Mouse (Mus musculus) testis, adult 2 months (tissue): Measurements from ENCODE around the gene Cuedc2. TPM values are rescaled to one million over a fixed set of nuclear protein-coding genes. Genes with fewer than 3 reads are reported as not detected.
A peak's percentile ranks its signal among the peaks of the same experiment; 100 is the strongest.

Experiments
- H3K27ac ChIP-seq: fragments of 200-500 bp; 2 replicates; pipeline ENCODE4 v1.5.1; 2012; ENCODE audit warnings: low read depth, low read length; ENCODE audit not compliant: control insufficient read depth, insufficient read depth
- H3K27me3 ChIP-seq: fragments of 200-500 bp; 2 replicates; pipeline ENCODE4 v1.6.1; 2012; ENCODE audit warnings: mild to moderate bottlenecking, low read length, moderate library complexity; ENCODE audit not compliant: control insufficient read depth, insufficient read depth
- H3K36me3 ChIP-seq: fragments of 200-500 bp; 2 replicates; pipeline ENCODE4 v1.6.1; 2012; ENCODE audit warnings: mild to moderate bottlenecking, low read length; ENCODE audit not compliant: control insufficient read depth, insufficient read depth
- H3K4me1 ChIP-seq: fragments of 200-500 bp; 2 replicates; pipeline ENCODE4 v1.6.1; 2012; ENCODE audit warnings: low read length; ENCODE audit not compliant: control insufficient read depth, insufficient read depth
- H3K4me3 ChIP-seq: fragments of 200-500 bp; 2 replicates; pipeline ENCODE4 v1.5.1; 2012; ENCODE audit warnings: low read depth, mild to moderate bottlenecking, low read length, moderate library complexity, mixed read lengths; ENCODE audit not compliant: control insufficient read depth
- CTCF ChIP-seq: fragments of 200-500 bp; IDR thresholded peaks from 2 replicates; pipeline ENCODE4 v1.5.1; 2012; ENCODE audit warnings: low read depth, mild to moderate bottlenecking, inconsistent platforms, low read length, moderate library complexity; ENCODE audit not compliant: control insufficient read depth, insufficient read depth, insufficient replicate concordance
- POLR2A ChIP-seq: fragments of 200-500 bp; IDR thresholded peaks from 2 replicates; pipeline ENCODE4 v1.6.1; 2012; ENCODE audit warnings: low read depth, mild to moderate bottlenecking, inconsistent platforms, low read length, moderate library complexity; ENCODE audit not compliant: control insufficient read depth
- polyA plus RNA-seq: library from polyadenylated mRNA; depleted of rRNA; stranded (reverse); fragments of >200 nt; gene quantifications from 2 replicates; pipeline ENCODE4 v1.2.3, GENCODE M21; 2012

The Cuedc2 gene
- polyA plus RNA-seq, 1 experiment = 24.5 TPM

DNA sequence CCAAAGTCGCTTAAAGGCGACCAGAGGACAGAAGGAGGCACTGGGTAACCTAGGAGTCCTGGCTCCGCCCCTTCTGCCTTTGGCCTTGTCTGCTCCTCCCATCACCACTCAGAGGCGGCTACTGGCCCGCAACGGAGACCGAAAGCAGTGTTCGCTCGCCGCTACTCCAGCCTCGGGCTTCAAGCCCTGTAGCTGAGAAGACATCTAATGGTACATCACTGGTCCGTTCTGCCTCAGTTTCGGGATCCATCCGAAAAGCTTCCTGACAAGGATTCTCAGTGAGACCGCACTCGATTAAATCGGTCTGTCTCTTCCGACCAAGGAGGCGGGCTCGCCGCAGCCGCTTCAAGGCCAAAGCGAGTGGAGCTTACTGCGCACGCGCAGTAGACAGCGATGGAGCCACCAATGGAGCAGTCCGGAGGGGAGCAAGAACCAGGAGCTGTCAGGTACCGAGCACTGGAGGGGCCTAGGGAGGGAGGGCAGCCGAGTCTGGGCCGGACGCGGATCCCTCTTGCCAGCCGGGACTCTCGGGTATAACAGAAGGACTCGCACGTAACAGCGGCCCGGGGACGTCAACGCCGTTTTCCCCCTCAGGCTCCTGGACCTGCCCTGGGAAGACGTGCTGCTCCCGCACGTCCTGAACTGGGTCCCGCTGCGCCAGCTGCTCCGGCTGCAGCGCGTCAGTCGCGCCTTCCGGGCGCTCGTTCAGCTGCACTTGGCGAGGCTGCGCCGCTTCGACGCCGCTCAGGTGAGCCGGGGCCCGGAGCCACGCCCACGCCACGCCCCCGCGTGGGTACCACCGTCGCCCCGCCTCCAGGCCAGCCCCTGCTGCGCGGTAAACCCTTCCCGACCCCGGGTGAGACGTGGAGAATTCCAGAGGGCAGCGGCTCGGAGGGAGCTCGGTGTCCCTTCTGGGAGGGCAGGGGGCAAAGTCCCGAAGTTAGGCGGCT is 10.1 kb downstream of the Cuedc2 start, which contains the start of gene Fbxl15:
Fbxl15 (plus strand) TSS at position 104 of the 950 bp plus-strand sequence.
- Histone ChIP-seq H3K4me3 (peak within 1 kb of the TSS; percentile 91), H3K27ac (peak within 1 kb of the TSS; percentile 85), H3K27me3 (no peaks in the 10 kb centered on the region), H3K4me1 (peaks cover 18% of the 10 kb centered on the region), H3K36me3 (no peaks in the 10 kb centered on the region)
- TF ChIP-seq POLR2A (peak; percentile 91), CTCF (no peak)

- Histone ChIP-seq H3K27ac (no peak overlapping the region; the same call in 1 of the 2 replicates), H3K4me1 (peaks cover 18% of the 10 kb centered on the region), H3K36me3 (no peaks in the 10 kb centered on the region), H3K27me3 (no peaks in the 10 kb centered on the region), H3K4me3 (peak overlapping the region; percentile 91)
- TF ChIP-seq POLR2A = no peak
- no peak for TF ChIP-seq CTCF
Measured at GRCm38 (mm10) chr19:46327531-46328064, 10.9 kb downstream of the Cuedc2 start.

- Histone ChIP-seq H3K27ac (peak within 1 kb of the TSS; percentile 85), H3K27me3 (no peaks in the 10 kb centered on the region), H3K4me3 (peak within 1 kb of the TSS; percentile 91), H3K4me1 (peaks cover 18% of the 10 kb centered on the region), H3K36me3 (no peaks in the 10 kb centered on the region)
- TF ChIP-seq POLR2A (no peak), CTCF (no peak)
Measured at GRCm38 (mm10) chr19:46326756-46327305, 11.7 kb downstream of the Cuedc2 start, which contains the start of gene Psd. Gene Psd (minus strand): TSS chr19:46327156.

GRCm38 (mm10) chr19:46326019-46326755 is 12.3 kb downstream of the Cuedc2 start:
- Histone ChIP-seq H3K36me3 (no peaks in the 10 kb centered on the region), H3K4me1 (peaks cover 18% of the 10 kb centered on the region), H3K4me3 (peak overlapping the region; percentile 91), H3K27ac (no peak overlapping the region; the same call in 1 of the 2 replicates), H3K27me3 (no peaks in the 10 kb centered on the region)
- TF ChIP-seq POLR2A (no peak), CTCF (no peak)

DNA sequence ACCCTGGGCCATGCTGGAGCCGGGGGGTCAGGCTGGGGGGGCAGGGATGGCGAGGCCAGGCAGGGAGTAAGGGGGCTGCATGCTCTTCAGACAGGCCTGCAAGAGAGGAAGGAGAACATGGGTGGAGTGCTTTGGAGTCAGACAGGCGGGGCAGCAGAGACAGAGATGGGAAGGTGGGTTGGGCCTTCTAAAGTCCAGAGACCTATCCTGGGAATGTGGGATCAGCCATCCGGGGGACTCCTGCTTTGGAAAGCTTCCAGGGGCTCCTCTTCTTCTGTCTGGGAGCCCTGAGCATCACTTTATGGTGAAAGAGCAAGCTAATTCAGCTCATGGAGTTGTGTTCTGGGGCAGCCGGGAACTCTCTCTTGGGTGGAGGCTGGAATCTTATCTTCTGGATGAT is 13.6 kb downstream of the Cuedc2 start:
- Histone ChIP-seq H3K4me1 (peaks cover 17% of the 10 kb centered on the region), H3K36me3 (no peaks in the 10 kb centered on the region), H3K4me3 (no peak overlapping the region), H3K27ac (no peak overlapping the region), H3K27me3 (no peaks in the 10 kb centered on the region)
- TF ChIP-seq POLR2A = no peak
- no peak for TF ChIP-seq CTCF

GRCm38 (mm10) chr19:46324366-46324765 is 14.1 kb downstream of the Cuedc2 start:
- Histone ChIP-seq H3K27me3 (no peaks in the 10 kb centered on the region), H3K4me3 (peak overlapping the region; percentile 10; the same call in 1 of the 2 replicates), H3K36me3 (no peaks in the 10 kb centered on the region), H3K27ac (no peak overlapping the region), H3K4me1 (peaks cover 14% of the 10 kb centered on the region)
- TF ChIP-seq POLR2A = no peak
- no peak for TF ChIP-seq CTCF
